Mouse (Mus musculus) kidney, postnatal 14 days (tissue): Measurements from ENCODE around the gene Pnkd.

Experiments used
- DNase-seq: peaks from one replicate; pipeline ENCODE4 v3.0.0; 2022; ENCODE audit warnings: mixed read lengths

Pnkd gene

GRCm38 (mm10) chr1:74284543-74285160 is at the start of gene Pnkd, which contains the start of gene Aamp:
Gene Pnkd, plus strand, starts transcription at chr1:74284930.
Gene Aamp, minus strand, starts transcription at chr1:74284738.
- peak; percentile 100 for DNase-seq

DNA sequence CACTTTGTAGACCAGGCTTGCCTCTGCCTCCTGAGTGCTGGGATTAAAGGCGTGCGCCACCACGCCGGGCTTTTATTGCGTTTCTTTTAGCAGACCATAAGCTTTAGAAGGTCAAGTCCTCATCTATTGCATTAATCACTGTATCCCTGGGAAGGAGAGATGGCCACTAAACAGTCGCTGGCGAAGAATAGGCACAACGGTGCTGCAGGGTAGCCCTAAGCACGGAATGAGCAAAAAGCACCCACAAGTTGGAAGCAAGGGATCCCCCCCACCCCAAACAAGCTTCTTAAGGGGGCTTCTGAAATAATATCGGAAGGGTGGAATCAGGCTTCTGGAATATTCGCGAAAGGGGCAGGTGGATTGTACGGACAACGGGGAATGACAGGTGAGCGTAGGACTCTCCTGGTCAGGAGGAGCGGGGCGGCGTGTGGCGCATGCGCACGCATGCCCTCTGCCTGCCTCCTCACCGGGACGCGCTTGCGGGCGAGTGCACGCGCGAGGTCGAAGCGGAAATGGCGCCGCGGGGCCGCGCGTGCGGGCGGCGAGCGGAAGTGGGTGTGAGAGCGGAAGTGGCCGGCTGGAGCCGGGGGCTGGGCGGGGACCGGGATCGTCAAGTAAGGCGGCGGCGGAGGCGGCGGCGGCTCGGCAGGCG is 48.7 kb upstream of the Pnkd start, which contains the start of gene Arpc2:
Gene Arpc2, plus strand, starts transcription at position 147 of the 652 bp plus-strand sequence.
- DNase-seq = peak; percentile 99

DNA sequence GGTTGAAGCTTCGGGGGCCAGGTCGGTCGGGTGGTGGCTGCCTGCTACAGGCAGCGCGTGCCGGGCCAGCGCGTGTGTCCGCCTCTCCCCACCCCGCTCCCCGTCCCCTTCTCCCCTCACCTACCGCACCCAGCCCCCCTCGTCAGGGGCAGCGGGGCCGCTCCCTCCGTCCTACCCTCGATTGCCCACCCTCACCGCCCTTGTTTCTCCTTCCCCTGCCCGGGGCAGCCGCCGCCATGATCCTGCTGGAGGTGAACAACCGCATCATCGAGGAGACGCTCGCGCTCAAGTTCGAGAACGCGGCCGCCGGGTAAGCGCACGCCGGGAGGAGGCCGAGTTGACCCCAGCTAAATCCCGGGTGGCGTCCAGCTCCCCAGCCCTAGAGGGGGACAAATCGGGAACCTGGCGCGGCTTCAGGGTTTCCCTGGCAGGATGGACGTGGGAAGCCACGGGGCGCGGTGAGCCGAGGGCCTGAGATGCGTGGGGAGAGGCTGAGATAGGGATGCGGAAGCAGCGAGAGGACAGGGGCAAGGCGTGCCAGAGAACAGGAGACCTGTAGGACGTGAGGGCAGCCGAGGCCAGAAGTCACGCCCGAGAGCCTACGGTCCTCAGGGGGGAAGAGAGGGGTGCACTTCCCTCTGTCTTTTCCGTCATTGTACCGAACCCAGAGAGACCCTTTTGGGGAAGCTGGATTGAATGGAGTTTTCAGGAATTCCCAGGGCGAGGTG is 48.0 kb upstream of the Pnkd start:
- DNase-seq = peak; percentile 60

DNA sequence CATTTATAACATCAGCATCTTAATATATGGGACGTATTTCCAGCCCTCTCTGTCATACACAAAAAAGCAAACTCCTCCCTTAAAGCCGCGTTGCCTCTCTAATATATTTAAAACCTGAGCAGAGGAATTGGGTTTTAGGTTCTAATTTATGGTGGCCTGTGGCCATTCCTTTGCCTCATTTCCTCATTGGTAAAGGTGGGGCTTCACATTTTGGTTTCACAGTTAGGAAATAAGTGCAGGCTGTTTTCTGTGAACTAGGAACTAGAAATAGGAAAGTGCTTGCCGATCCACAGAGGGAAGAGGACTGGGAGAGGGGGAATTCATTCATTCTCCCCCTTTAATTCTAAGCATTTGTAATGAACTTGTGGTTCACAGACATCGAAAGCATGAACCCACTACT is 47.1 kb upstream of the Pnkd start:
- no peak for DNase-seq

GRCm38 (mm10) chr1:74238136-74238535 is 46.6 kb upstream of the Pnkd start:
- no peak for DNase-seq

DNA sequence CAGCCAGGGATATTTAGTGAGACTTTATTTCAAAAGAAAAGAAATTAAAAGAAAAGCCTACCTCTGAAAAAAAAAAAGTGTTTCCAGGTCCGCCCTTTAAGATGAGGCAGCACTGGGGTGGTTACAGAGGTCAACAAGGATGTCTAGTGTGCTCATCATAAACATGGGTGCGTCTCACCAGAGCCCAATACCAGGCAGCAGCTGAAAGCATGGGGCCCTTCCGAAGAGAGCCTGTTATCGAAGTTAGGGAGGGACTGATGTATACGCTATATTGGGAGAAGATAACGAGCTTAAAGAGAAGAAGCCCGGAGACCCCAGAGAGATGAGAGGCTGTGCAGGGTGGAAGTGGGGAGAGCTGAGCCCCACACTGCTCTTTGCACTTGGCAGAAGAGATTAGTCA is 45.6 kb upstream of the Pnkd start:
- DNase-seq = no peak

- peak; percentile 21 for DNase-seq
These were observed 45.1 kb upstream of the Pnkd start for GRCm38 (mm10) chr1:74239618-74240017.

DNA sequence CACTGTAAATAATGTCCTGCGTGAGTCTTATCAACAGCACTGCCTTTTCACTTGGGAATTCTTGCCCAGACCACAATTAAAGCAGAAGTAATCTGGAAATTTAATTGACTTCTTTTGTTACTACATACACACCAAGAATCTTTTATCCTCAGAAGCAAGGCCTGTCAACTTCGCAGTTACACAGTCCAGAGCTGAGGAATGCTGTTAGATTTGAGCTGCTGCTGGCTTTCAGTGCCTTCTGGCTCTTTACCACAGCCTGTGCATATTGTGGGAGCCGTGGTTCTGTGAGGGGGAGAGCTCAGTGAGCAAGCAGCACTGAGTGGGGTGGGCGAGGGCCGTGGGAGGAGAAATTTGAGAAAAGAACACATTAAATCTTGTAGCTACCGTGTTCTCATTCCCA is 44.4 kb upstream of the Pnkd start:
- DNase-seq = peak; percentile 14

DNA sequence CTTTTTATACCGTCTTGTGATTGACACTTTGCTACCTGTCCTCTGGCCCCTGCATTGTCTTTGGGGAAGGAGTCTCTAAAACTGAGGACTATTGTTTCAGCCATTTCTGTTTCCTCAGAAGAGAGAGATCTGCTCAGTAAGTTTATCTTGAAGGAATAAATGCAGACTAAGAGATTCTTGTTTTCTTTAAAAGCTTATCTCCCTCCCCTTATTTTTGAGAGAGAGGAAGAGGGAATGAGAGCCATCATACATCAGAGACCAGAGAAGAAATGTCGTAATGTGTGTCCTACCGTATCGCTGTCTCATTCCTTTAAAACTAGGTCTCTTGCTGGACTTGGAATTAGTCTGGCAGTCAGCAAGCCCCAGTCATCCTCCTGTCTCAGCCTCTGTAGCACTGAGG is 43.9 kb upstream of the Pnkd start:
- no peak for DNase-seq

GRCm38 (mm10) chr1:74245525-74245924 is 39.2 kb upstream of the Pnkd start:
- no peak for DNase-seq

- peak; percentile 64 for DNase-seq
These were observed 35.9 kb upstream of the Pnkd start for GRCm38 (mm10) chr1:74248799-74249198.

GRCm38 (mm10) chr1:74249331-74249980 is 35.3 kb upstream of the Pnkd start:
- peak; percentile 67 for DNase-seq

- no peak for DNase-seq
These were observed 34.6 kb upstream of the Pnkd start for GRCm38 (mm10) chr1:74250096-74250495.

- no peak for DNase-seq
These were observed 28.9 kb upstream of the Pnkd start for GRCm38 (mm10) chr1:74255704-74256345.

DNA sequence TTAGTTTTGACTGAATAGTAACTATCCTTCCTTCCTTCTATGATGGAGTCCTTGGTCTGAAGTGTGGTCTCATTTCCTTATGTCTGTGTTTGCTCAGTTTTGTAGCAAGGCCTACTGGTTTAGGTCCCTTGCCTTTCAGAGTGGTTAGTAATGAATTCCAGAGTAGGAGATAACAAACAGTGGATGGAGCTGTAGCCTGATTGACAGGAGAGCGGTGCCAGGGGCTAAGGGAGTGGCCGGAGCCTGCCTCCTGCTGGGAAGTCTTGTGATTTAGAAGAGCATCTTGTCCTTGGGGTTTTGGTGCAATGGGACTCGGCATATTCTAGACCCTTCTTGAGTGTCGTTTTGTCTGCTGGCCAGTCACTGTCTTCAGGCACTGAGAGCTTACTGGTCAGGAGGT is 27.9 kb upstream of the Pnkd start:
- DNase-seq = no peak

GRCm38 (mm10) chr1:74262510-74262909 is 22.2 kb upstream of the Pnkd start:
- no peak for DNase-seq

GRCm38 (mm10) chr1:74268750-74269149 is 16.0 kb upstream of the Pnkd start:
- DNase-seq = no peak

- DNase-seq = no peak
These were observed 13.1 kb upstream of the Pnkd start for GRCm38 (mm10) chr1:74271659-74272058.

DNA sequence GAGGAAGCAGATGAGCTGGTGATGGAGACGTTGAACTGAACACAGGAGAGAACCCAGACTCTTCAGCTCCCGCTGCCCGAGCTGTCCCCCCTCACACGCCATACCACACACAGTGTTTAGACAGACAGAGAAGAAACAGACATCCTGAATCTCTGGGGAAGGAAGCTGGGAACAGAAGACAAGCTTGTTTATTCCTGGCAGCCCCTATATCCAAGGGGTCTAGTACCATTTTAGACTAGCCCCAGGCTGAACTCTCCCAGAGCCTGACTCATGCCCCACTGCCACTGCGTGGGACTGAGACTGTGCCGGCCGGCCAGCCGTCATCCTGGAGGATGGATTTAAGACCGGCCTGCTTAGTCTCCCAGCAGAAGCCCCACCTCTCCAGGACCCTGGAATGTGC is 9.7 kb upstream of the Pnkd start:
- no peak for DNase-seq

- DNase-seq = no peak
These were observed 7.7 kb upstream of the Pnkd start for GRCm38 (mm10) chr1:74277041-74277440.

DNA sequence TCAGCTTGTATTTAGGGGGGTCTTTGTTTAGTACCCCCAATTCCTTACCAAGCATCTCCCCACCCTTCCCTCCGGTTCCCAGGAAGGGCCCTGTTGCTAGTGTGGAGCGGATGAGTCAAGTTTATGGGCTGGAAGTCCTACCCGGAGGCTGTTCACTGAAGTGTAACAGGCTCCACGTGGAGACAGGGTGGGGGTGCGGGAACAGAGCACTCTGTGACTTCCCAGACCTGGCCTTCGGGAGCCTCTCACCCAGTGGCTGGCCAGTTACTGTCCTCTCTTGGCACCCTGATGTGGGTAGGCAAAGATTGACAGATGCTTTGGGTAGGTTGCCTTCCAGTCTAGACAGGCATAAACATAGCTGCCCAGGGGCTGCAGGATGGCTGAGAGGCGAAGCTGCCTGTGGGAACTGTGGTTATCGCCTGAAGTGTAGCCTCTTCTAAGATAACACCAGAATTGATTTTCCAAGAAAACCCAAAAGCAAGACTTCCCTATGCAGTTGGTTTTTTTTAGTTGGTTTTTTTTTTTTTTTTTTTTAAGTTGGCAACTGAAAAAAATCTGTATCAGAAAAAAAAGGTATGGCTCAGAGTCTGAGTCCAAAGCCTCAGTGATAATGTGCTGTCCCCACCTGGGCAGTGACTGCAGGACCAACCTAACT is 6.7 kb upstream of the Pnkd start:
- DNase-seq = peak; percentile 78

DNA sequence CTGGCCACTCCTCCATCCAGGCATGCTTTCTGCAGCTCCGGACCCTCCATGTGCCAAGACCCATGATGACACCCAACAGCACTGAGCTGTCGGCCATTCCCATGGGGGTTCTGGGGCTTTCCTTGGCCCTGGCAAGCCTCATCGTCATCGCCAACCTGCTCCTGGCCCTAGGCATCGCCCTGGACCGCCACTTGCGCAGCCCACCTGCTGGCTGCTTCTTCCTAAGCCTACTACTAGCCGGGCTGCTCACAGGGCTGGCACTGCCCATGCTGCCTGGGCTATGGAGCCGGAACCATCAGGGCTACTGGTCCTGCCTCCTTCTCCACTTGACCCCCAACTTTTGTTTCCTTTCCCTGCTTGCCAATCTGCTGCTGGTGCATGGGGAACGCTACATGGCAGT is 6.2 kb upstream of the Pnkd start, which contains the start of gene Gpbar1:
Gene Gpbar1, plus strand, starts transcription at position 13 of the 400 bp plus-strand sequence.
- DNase-seq = no peak
